Mouse (Mus musculus): ENCODE results near the gene Tmem181a. TPM values are rescaled to one million over a fixed set of nuclear protein-coding genes. Genes with fewer than 3 reads are reported as not detected.
"Not testable (repeated sequence)": the region's sequence is repeated elsewhere in the genome, so short reads cannot be mapped to it uniquely, and the experiment has no call there.

Tmem181a gene
- 1 to 10 TPM; 4.0 to 6.0 TPM for total RNA-seq (2021)
- long read RNA-seq, experiment 1, full-length matches to known transcripts, result 4 of 6 reads
- long read RNA-seq, experiment 1, partial matches to known transcripts, result 0 of 6 reads
- long read RNA-seq, experiment 1, other reads (novel, unspliced or antisense), result 2 of 6 reads
- long read RNA-seq, experiment 2, full-length matches to known transcripts, result 2 of 3 reads
- long read RNA-seq, experiment 2, partial matches to known transcripts, result 1 of 3 reads
- long read RNA-seq, experiment 2, other reads (novel, unspliced or antisense), result 0 of 3 reads

DNA sequence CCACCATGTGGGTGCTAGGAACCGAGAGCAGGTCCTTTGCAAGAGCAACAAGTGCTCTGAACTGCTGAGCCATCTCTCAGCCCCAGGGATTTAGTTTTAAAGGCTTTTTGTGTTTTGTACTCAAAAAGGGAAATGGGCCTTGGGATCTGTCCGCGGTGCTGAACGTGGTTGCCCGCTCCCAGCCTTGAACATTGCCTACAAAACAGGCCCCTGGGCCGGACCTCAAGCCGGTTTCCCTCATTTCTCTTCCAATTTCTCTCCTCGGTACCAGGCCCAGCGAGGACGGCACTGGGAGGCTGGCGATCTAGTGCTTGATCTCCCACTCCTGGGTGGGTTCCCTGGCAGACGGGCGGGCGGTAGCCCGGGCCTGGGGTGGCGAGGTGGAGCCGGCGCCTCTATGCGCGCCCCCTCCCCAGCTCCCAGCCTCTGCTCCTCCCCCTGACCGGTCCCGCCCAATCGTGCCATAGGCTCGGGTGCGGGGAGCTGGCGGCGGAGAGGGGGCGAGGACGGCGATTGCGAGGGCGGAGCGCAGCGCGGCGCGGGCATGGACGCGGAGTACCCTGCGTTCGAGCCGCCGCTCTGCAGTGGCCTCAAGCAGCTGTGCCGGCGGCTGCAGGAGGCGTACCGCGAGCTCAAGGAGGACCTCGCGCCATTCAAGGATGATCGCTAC, at the start of gene Tmem181a:
TSS of gene Tmem181a (plus strand) at position 461 of the 670 bp plus-strand sequence.
- H3K27ac ChIP-seq; DNase-seq; intact Hi-C loops (cut with DNase I); H3K4me3 ChIP-seq: not testable (repeated sequence)

DNA sequence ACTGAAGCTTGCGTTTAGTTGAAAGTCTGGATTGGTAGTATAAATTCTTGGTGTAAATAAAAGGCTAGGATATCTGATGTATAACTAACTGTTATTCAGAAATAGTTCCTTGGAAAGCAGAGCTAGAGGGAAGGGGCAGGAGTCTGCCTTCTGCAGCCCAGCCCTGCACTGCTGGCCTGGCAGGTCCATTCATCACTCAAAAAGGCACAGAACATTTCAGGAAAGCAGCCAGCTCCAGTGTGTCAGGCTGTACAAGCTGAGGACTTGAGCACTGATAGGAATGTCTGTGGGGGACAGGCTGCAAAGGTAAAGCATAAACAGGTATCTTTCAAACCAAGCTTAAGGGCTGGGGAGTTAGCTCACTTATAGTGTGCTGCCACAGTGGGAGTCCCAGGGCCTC, 44.9 kb upstream of the Tmem181a start:
- no peak for TF ChIP-seq CTCF (IDR thresholded peaks at IDR 0.05)
- intact Hi-C loops (cut with DNase I), result no loop called here
- H3K4me3 ChIP-seq, result no peak overlapping the region
- DNase-seq, result no peak
- no peak overlapping the region for H3K27ac ChIP-seq

- Histone ChIP-seq H3K27ac (no peak overlapping the region), H3K4me3 (no peak overlapping the region)
- intact Hi-C loops (cut with DNase I), result no loop called here
- DNase-seq, result no peak
- TF ChIP-seq CTCF (IDR thresholded peaks at IDR 0.05), result no peak
These were observed 41.0 kb upstream of the Tmem181a start for GRCm38 (mm10) chr17:6215640-6216039.

- intact Hi-C loops (cut with DNase I), result no loop called here
- no peak for TF ChIP-seq CTCF (IDR thresholded peaks at IDR 0.05)
- DNase-seq, result no peak
- H3K27ac ChIP-seq, result peak overlapping the region; percentile 46
- no peak overlapping the region for H3K4me3 ChIP-seq
These were observed 40.1 kb upstream of the Tmem181a start for GRCm38 (mm10) chr17:6216514-6216913.

- H3K27ac ChIP-seq; H3K4me3 ChIP-seq; DNase-seq; intact Hi-C loops (cut with DNase I): not testable (repeated sequence)
These were observed 24.0 kb upstream of the Tmem181a start for GRCm38 (mm10) chr17:6232633-6233032.

- intact Hi-C loops (cut with DNase I); H3K4me3 ChIP-seq; DNase-seq; H3K27ac ChIP-seq: not testable (repeated sequence)
These were observed 5.4 kb upstream of the Tmem181a start for GRCm38 (mm10) chr17:6251298-6251697.

DNA sequence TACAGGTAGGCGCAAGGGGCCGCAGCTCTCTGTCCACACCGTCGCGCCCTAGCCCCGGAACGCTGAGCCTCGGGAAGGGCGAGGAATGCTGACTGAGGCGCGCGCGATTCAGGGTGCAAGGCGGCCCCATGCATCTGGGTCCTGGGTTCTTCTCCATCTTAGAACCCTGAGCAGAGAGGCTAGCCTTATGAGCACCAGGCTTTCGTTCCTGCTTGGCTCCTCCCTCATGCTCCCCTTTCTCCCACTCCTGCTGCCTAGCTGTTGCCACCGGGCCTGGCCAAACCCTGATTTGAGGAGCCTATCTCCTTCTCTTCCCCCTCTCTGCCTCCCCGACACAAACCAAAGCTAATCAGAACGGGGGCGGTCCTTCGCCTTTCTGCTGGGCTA, 403 bp downstream of the Tmem181a start:
- intact Hi-C loops (cut with DNase I); DNase-seq; H3K4me3 ChIP-seq; H3K27ac ChIP-seq: not testable (repeated sequence)

GRCm38 (mm10) chr17:6269876-6270831, 13.5 kb downstream of the Tmem181a start:
- H3K4me3 ChIP-seq, result peak overlapping the region; percentile 71
- intact Hi-C loops (cut with DNase I), result not testable (repeated sequence)
- DNase-seq, result peak; percentile 36

DNA sequence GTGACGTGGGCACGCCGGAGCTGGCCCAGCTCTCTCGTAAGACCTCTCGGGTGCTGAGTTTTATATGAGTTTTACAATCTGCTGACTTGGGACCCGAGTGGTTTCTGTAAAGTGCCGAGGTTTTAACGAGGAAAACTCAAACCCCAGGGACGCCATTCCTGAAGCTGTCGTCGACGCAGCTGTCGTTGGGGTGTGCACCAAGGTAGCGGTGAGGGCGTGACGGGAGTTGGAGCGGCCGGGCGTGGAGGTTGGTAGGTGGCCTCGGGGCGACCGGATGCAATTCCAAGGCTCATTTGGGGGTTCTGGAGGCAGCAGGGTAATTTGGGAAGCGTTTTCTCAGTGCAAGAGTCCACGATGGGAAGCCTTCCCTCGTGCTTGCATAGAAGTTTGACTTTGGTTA, 14.2 kb downstream of the Tmem181a start:
- H3K27ac ChIP-seq, result peak overlapping the region; percentile 83
- peak overlapping the region; percentile 71 for H3K4me3 ChIP-seq
- DNase-seq, result peak; percentile 20
- intact Hi-C loops (cut with DNase I), result not testable (repeated sequence)

More at GRCm38 (mm10) chr17:6269876-6270831, 13.5 kb downstream of the Tmem181a start:
- peak overlapping the region; percentile 83 for H3K27ac ChIP-seq

DNA sequence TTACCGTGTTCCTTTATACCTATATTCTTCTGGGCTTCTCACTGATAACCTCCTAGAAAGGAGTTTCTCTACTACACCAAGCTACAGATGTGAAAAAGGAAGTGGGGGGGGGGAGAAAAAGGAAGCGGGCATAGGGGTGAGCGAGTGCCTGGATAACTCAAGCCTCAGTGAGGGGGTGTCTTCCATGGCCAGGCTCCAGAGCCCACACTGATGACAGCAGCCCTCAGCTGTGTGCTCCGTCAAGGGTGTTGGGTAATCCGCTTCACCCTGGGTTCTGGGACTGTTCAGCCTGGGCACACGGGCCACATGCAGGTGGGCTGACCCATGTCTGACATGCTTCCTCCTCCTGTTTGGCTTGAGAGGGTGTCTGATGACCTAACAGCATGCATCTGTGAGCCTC, 15.3 kb downstream of the Tmem181a start:
- H3K27ac ChIP-seq; DNase-seq; intact Hi-C loops (cut with DNase I); H3K4me3 ChIP-seq: not testable (repeated sequence)

DNA sequence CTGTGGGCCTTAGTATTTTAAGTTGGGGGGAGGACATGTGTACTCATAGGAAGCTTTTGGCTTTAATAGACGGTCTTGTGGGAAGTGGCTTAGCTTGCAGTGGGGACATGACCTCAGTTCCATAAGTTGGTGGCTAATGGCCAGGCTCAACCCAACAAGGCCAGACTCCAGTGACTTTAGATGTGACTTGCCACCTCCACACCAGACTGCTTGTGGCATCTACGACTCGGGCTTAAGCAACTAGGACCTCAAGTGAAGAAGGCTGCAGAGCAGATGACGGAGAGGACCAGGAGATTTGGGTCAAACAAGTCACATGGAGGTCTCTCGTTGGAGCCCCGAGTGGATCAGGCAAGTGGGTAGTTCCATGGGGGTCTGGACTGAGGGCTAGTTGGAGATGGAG, 18.0 kb downstream of the Tmem181a start:
- H3K4me3 ChIP-seq; intact Hi-C loops (cut with DNase I); DNase-seq; H3K27ac ChIP-seq: not testable (repeated sequence)

DNA sequence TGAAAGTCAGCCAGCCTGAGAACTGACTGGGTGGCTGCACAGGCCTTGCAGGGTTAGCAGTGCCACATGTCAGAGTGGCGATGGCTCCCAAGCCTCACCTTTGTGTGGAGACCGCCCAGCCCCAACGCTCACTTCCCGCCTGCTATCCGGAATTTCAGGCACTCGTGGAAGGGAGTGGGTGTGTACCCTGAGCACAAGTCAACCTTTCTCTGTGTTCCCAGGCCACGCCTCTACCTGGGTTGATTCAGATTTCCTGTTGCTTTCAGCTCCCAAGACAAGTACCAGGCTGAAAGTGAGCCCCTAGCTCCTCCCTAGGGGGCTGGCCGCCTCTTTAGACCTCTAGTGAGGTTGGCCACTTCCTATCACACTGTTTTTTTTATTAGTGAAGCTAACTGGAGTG, 22.5 kb downstream of the Tmem181a start:
- H3K4me3 ChIP-seq; intact Hi-C loops (cut with DNase I); DNase-seq; H3K27ac ChIP-seq: not testable (repeated sequence)

DNA sequence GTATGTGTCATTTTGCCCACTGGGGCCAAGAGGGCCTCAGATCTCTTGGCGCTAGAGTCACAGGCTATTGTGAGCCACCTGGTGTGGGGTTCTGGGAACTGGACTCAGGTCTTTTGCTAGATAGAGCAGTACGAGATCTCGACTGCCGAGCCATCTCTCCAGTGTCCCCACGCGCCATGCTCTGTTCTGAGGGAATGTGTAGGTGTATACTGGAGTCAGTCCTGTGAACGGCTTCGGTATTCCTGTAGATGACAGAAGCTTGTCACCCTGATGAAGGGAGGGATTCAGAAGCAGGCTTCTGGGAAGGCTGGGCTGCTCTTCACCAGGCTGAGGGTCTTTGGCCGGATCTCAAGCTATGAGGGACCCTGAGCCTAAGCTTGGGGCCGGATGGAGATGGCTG, 23.1 kb downstream of the Tmem181a start:
- H3K4me3 ChIP-seq; intact Hi-C loops (cut with DNase I); H3K27ac ChIP-seq; DNase-seq: not testable (repeated sequence)

DNA sequence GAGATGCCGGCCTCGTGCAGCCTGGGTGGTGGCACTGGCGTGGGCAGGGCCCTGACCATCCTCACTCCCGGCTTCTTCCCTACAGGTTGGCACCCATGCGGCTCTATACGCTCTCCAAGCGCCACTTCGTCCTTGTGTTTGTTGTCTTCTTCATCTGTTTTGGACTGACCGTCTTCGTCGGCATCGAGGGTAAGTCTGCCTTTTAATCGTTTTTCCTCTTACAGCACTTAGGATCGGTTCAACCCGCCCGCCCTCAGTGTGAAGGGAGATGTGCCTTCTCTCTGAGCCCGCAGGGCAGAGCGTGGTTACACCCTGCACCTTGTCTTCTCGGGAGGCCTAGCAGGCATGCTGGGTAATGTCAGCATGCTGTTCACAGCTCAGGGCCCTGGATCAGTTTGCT, 23.9 kb downstream of the Tmem181a start:
- intact Hi-C loops (cut with DNase I); H3K27ac ChIP-seq; H3K4me3 ChIP-seq; DNase-seq: not testable (repeated sequence)

DNA sequence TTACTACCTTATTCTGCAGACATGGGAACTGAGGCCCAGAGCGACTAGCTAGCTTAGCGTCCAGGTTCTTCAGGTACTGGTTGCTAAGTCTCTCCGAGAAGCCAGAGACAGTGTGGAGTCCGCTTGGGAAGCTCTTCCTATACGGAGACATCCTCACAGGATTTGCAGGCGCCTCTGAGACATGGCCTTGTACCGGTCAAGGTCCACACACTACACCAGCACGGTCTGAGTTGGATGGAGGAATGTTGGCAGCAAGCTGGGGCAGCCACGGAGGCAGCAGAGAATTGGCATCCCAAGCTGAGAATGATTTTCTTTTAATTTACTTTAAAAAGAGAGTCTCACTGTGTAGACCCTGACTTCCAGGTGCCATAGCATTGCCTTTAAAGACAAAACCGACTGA, 26.5 kb downstream of the Tmem181a start:
- intact Hi-C loops (cut with DNase I); DNase-seq; H3K27ac ChIP-seq; H3K4me3 ChIP-seq: not testable (repeated sequence)

DNA sequence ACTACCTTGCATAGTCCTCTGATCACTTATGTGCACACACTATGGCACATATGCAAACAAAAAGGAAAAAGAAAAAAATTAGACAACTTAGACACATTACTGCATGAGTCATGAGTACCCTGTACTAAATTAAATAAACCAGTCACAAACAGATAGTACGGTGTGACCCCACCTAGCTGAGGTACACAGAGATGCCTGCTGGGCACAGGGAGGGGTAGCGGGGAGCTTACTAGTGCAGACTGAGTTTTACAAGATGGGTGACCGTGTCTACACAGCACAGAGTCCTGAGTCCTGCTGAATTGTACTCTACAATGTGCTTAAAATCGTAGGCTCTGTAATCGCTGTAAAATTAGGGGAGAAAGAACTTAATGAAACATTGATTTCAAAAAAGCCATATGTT, 29.5 kb downstream of the Tmem181a start:
- intact Hi-C loops (cut with DNase I); H3K27ac ChIP-seq; H3K4me3 ChIP-seq; DNase-seq: not testable (repeated sequence)

DNA sequence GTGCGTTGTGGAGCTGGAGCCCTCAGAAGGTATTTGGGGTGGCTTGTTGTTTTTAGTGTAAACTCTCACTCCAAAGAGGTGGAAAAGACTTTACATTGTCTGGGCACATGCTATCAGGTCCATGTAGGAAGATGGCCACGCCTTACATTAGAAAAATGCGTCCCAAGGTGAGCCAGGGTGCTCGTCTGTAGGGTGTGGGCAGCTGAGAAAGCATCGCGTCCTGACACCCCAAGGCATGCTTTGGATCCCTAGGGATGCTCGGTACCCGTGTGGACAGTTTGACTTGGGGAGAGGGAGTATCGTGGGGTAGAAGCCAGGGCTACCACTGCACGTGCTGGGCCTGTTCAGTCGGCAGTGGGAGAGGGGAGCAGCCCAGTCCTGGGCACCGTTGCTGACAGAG, 32.4 kb downstream of the Tmem181a start:
- H3K4me3 ChIP-seq; intact Hi-C loops (cut with DNase I); DNase-seq; H3K27ac ChIP-seq: not testable (repeated sequence)

DNA sequence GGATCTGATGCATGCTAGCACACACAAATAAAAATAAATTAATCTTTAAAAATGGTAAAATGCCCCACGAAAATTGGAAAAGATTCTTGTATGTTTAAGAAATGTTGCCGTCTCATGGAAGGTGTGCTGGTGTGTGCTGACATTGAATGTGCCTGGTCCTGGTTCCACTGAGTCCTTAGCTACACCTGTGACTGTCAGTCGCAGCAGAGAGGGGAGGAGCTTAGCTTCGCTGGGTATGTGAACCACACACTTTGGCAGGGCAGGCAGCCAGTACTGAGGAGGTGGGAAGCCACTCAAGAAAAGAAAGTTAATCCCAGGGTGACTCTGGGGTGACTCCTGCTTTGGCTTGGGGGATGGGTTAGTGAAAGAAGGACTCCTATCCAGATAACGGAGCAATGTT, 37.2 kb downstream of the Tmem181a start:
- H3K27ac ChIP-seq; H3K4me3 ChIP-seq; DNase-seq; intact Hi-C loops (cut with DNase I): not testable (repeated sequence)

Data from gastrocnemius, adult 2 months (tissue).